Mouse (Mus musculus) kidney, adult 2 months (tissue): Measurements from ENCODE around the gene Dcps.

Experiments used
- CTCF ChIP-seq: fragments of 200-500 bp; conservative IDR thresholded peaks from 2 replicates; pipeline ENCODE4 v1.5.1; 2011; ENCODE audit warnings: low read depth, mild to moderate bottlenecking, control low read depth, low read length, moderate library complexity, mixed read lengths; ENCODE audit not compliant: insufficient read depth, insufficient read length
- POLR2A ChIP-seq: fragments of 200-500 bp; IDR thresholded peaks from one replicate; pipeline ENCODE4 v1.6.1; 2011; ENCODE audit warnings: low read depth, low read length, control low read depth

GRCm38 (mm10) chr9:35223466-35223865 is 47.6 kb upstream of the Dcps start:
- TF ChIP-seq POLR2A (no peak), CTCF (no peak)
